28 mouse cellular contexts compared by ENCODE assay signal in the genomic region with DNA sequence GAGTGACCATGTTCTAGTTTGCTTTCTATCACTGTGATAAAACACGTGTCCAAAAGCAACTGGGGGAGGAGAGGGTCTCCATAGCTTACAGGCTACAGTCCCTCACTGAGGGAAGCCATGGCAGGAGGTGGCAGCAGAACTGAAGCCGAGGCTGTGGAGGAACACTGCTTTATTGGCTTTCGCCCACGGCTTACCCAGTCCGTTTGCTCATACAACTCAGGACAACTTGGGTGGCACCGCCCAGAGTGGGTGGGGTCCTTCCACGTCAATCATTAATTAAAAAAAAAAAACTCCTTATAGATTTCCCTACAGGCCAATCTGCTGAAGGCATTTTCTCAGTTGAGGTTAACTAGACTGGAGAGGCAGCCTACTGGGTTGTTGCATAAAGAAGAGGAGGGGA.
"Had no signal": no experiment of that assay in that cellular context is flagged by ENCODE, and none has a peak within 500 bp of the region (broad histone marks: within the 10 kb centered on the region; RNA-seq: fewer than 3 reads in every experiment).

No protein-coding gene starts in this region.

- H3K4me3 ChIP-seq: left cerebral cortex, adult 2 months; limb, embryonic 10.5 days; limb, embryonic 12.5 days; limb, embryonic 13.5 days; limb, embryonic 15.5 days; liver, embryonic 12.5 days; liver, embryonic 13.5 days; liver, embryonic 15.5 days; lung, embryonic 15.5 days; megakaryocyte, embryonic 14.5 days; midbrain, embryonic 10.5 days; midbrain, embryonic 12.5 days; midbrain, embryonic 13.5 days; midbrain, embryonic 15.5 days; myocyte had no signal

- H3K4me2 ChIP-seq: limb, embryonic 12.5 days; limb, embryonic 13.5 days; limb, embryonic 15.5 days; liver, embryonic 12.5 days; liver, embryonic 13.5 days; liver, embryonic 15.5 days; lung, embryonic 14.5 days; lung, embryonic 15.5 days; midbrain, embryonic 11.5 days; midbrain, embryonic 12.5 days; midbrain, embryonic 13.5 days; midbrain, embryonic 15.5 days had no signal

- ATAC-seq: liver, embryonic 12.5 days; midbrain, embryonic 13.5 days; midbrain, embryonic 15.5 days; midbrain, embryonic 16.5 days had no signal

- H3K9me3 ChIP-seq: limb, embryonic 10.5 days; limb, embryonic 12.5 days; limb, embryonic 13.5 days; limb, embryonic 15.5 days; liver, embryonic 12.5 days; liver, embryonic 13.5 days; liver, embryonic 15.5 days; lung, embryonic 15.5 days; megakaryocyte, embryonic 14.5 days; midbrain, embryonic 10.5 days; midbrain, embryonic 12.5 days; midbrain, embryonic 13.5 days; midbrain, embryonic 15.5 days had no signal

- H3K36me3 ChIP-seq: limb, embryonic 10.5 days; limb, embryonic 12.5 days; limb, embryonic 13.5 days; limb, embryonic 15.5 days; liver, embryonic 12.5 days; liver, embryonic 13.5 days; liver, embryonic 15.5 days; lung, embryonic 15.5 days; midbrain, embryonic 10.5 days; midbrain, embryonic 12.5 days; midbrain, embryonic 13.5 days; midbrain, embryonic 15.5 days had no signal

- DNase-seq: left cerebral cortex, postnatal 4 days; liver; liver, embryonic 13.5 days; lung, adult 18-20 months; lung, adult 2 months; lung, embryonic 14.5 days; lung, postnatal 10 days; lung, postnatal 14 days; lung, postnatal 36 days; midbrain, embryonic 14.5 days had no signal

- H3K9ac ChIP-seq: limb, embryonic 12.5 days; limb, embryonic 13.5 days; limb, embryonic 15.5 days; liver, embryonic 12.5 days; liver, embryonic 13.5 days; liver, embryonic 14.5 days; liver, embryonic 15.5 days; lung, embryonic 14.5 days; lung, embryonic 15.5 days; midbrain, embryonic 12.5 days; midbrain, embryonic 13.5 days; midbrain, embryonic 15.5 days had no signal

- H3K27me3 ChIP-seq: limb, embryonic 13.5 days; limb, embryonic 15.5 days; liver, embryonic 12.5 days; liver, embryonic 13.5 days; liver, embryonic 15.5 days; lung, embryonic 15.5 days; midbrain, embryonic 12.5 days; midbrain, embryonic 13.5 days; midbrain, embryonic 15.5 days had no signal

- H3K27ac ChIP-seq: left cerebral cortex, adult 2 months; limb, embryonic 12.5 days; limb, embryonic 13.5 days; limb, embryonic 15.5 days; liver, embryonic 12.5 days; liver, embryonic 13.5 days; liver, embryonic 14.5 days; liver, embryonic 15.5 days; lung, embryonic 15.5 days; macrophage; midbrain, embryonic 12.5 days had no signal

- H3K4me1 ChIP-seq: liver, embryonic 12.5 days; liver, embryonic 13.5 days; liver, embryonic 15.5 days; megakaryocyte, embryonic 14.5 days had no signal
